Mouse (Mus musculus): ENCODE data around the gene Pbxip1. TPM values are rescaled to one million over a fixed set of nuclear protein-coding genes. Genes with fewer than 3 reads are reported as not detected.
A peak's percentile ranks its signal among the peaks of the same experiment; 100 is the strongest.

The Pbxip1 gene
- total RNA-seq, 2 experiments from 2014 or later: 53.2 to 57.8 TPM

- peak; percentile 90 to 91 for DNase-seq (ENCODE audit: low spot score in 2 of 2)
Observed at GRCm38 (mm10) chr3:89430171-89431159, 6.0 kb upstream of the Pbxip1 start, which contains the start of gene Pygo2. Gene Pygo2 (plus strand): TSS chr3:89430214.

- no peak for DNase-seq (ENCODE audit: low spot score in 2 of 2)
Observed at GRCm38 (mm10) chr3:89432606-89433005, 3.9 kb upstream of the Pbxip1 start.

GRCm38 (mm10) chr3:89434532-89434931, 2.0 kb upstream of the Pbxip1 start:
- DNase-seq (ENCODE audit: low spot score in 2 of 2): no peak

- DNase-seq (ENCODE audit: low spot score in 2 of 2): no peak
Observed at GRCm38 (mm10) chr3:89435041-89435440, 1.5 kb upstream of the Pbxip1 start.

- no peak for DNase-seq (ENCODE audit: low spot score in 2 of 2)
Observed at GRCm38 (mm10) chr3:89437269-89437668, 763 bp downstream of the Pbxip1 start.

- peak in 1 of 2 experiments; percentile 42 for DNase-seq (ENCODE audit: low spot score in 2 of 2)
Observed at GRCm38 (mm10) chr3:89440691-89441090, 4.2 kb downstream of the Pbxip1 start.

- DNase-seq (ENCODE audit: low spot score in 2 of 2): peak; percentile 51 to 53
Observed at GRCm38 (mm10) chr3:89448720-89449537, 12.4 kb downstream of the Pbxip1 start.

GRCm38 (mm10) chr3:89449541-89449940, 13.0 kb downstream of the Pbxip1 start:
- peak; percentile 73 to 79 for DNase-seq (ENCODE audit: low spot score in 2 of 2)

- DNase-seq (ENCODE audit: low spot score in 2 of 2): no peak
Observed at GRCm38 (mm10) chr3:89451916-89452315, 15.4 kb downstream of the Pbxip1 start.

- no peak for DNase-seq (ENCODE audit: low spot score in 2 of 2)
Observed at GRCm38 (mm10) chr3:89454401-89455177, 18.1 kb downstream of the Pbxip1 start, which contains the start of gene Pmvk. Gene Pmvk (plus strand): TSS chr3:89454541.

- no peak for DNase-seq (ENCODE audit: low spot score in 2 of 2)
Observed at GRCm38 (mm10) chr3:89455786-89456285, 19.3 kb downstream of the Pbxip1 start.

GRCm38 (mm10) chr3:89456726-89457665, 20.5 kb downstream of the Pbxip1 start:
- DNase-seq (ENCODE audit: low spot score in 2 of 2): peak; percentile 68 to 72

GRCm38 (mm10) chr3:89458372-89458964, 22.0 kb downstream of the Pbxip1 start:
- DNase-seq (ENCODE audit: low spot score in 2 of 2): no peak

GRCm38 (mm10) chr3:89458965-89459807, 22.7 kb downstream of the Pbxip1 start:
- DNase-seq (ENCODE audit: low spot score in 2 of 2): peak; percentile 91 to 93

GRCm38 (mm10) chr3:89468268-89468667, 31.8 kb downstream of the Pbxip1 start:
- no peak for DNase-seq (ENCODE audit: low spot score in 2 of 2)

GRCm38 (mm10) chr3:89472280-89472679, 35.8 kb downstream of the Pbxip1 start:
- DNase-seq (ENCODE audit: low spot score in 2 of 2): no peak

- DNase-seq (ENCODE audit: low spot score in 2 of 2): no peak
Observed at GRCm38 (mm10) chr3:89473838-89474237, 37.3 kb downstream of the Pbxip1 start.

- no peak for DNase-seq (ENCODE audit: low spot score in 2 of 2)
Observed at GRCm38 (mm10) chr3:89479055-89479454, 42.5 kb downstream of the Pbxip1 start.

Measured in adrenal gland, adult 18-20 months (tissue).